Mouse (Mus musculus): ENCODE measurements at regions not wholly inside any gene's neighbourhood (a gene's known extent, or its start where the extent isn't known, plus 50 kb on each side); places are given as distances from the start of the nearest gene placed in this dataset.

DNA sequence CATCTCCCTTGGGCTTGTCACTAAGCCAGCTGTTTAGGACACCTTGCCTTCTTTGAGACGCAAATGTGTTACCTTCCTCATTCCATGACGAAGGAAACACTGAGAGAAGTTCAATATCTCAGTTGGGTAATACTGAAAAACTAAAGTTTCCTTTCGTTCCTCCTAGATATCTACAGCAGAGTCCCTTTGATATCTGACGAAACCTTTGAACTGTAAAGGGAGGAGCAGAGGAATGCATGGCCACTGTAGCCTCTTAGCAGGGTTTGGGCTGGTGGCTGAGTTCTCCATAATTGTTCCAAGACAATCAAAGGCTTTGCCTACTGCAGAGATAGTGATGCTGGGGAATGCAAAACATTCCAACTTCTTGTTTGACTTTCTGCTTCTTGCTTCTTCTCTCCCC lies 243.5 kb upstream of the Shh start:
- TF ChIP-seq POLR2A (IDR thresholded peaks at IDR 0.05; ENCODE audit: low read depth, low read length), result no peak
- TF ChIP-seq CTCF (conservative IDR thresholded peaks at IDR 0.05; ENCODE audit: insufficient read depth, insufficient read length, low read depth, low read length), result no peak
